8 mouse cellular contexts compared by ENCODE assay signal in the genomic region with DNA sequence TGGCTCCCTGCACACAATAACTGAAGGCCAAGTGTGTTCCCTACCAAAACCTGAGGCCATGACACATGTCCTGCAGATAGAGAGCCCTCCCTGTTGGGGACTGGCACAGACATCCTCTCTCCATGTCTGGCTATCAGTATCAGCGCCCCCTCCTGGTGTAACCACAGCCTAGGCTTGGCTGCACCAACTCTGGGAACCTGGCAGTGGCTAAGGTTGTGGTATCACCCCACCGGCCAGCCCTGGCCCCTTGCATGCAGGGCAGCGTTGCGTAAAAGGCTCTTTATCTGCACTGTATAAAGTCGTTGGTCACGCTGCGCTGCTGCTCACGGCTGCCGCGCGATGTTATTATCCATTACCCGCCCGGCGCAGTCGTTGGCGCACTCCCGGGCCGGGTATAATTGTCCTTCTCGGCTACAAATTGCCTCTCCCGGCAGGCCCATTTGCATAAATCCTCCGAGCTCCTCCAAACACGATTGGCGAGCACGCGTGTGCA. TPM values are rescaled to one million over a fixed set of nuclear protein-coding genes. Genes with fewer than 3 reads are reported as not detected.
DNase-seq lines count a peak whose midpoint lies in the region; ATAC-seq and TF ChIP-seq lines count a peak whose summit lies in the region.

No protein-coding gene starts in this region.

- H3K27me3 ChIP-seq in MEL (ENCODE audit: control insufficient read depth in 1 of 2, insufficient read depth in 2 of 2, low read length in 2 of 2): no peaks in the 10 kb centered on the region

- H3K36me3 ChIP-seq in MEL (ENCODE audit: control insufficient read depth in 1 of 2, insufficient read depth in 2 of 2, low read length in 2 of 2): no peaks in the 10 kb centered on the region

- peak; percentile 64 to 75 (median 66) for TF ChIP-seq CTCF in MEL (IDR thresholded peaks at IDR 0.05 in 2 of 3, conservative IDR thresholded peaks at IDR 0.05 in 1 of 3; ENCODE audit: control insufficient read depth in 1 of 3, insufficient read depth in 1 of 3, low read depth in 2 of 3, low read length in 3 of 3, poor library complexity in 1 of 3, severe bottlenecking in 1 of 3)

- no peak overlapping the region for H3K9ac ChIP-seq in MEL (ENCODE audit: control insufficient read depth, low read depth, low read length, poor library complexity, severe bottlenecking)

- no peaks in the 10 kb centered on the region for H3K79me2 ChIP-seq in MEL (ENCODE audit: control insufficient read depth, insufficient read depth, low read length, poor library complexity)

- TF ChIP-seq POLR2A in MEL (IDR thresholded peaks at IDR 0.05; ENCODE audit: control insufficient read depth in 1 of 2, insufficient read depth in 1 of 2, low read depth in 1 of 2, low read length in 2 of 2, poor library complexity in 1 of 2): no peak

- no peaks in the 10 kb centered on the region for H3K9me3 ChIP-seq in MEL (replicated peaks; ENCODE audit: insufficient read depth, low read length)

- peak; percentile 17 for TF ChIP-seq RAD21 in MEL (IDR thresholded peaks at IDR 0.05; ENCODE audit: low read depth, low read length)

- no peak overlapping the region for H3K4me3 ChIP-seq in MEL (ENCODE audit: control insufficient read depth in 1 of 2, insufficient read depth in 1 of 2, low read depth in 2 of 2, low read length in 2 of 2)

- peak; percentile 37 for DNase-seq in CD4-positive, CD25-positive, alpha-beta regulatory T cell, adult 2 months (ENCODE audit: low read depth, low spot score)
- DNase-seq in MEL (ENCODE audit: low read depth, low spot score): peak; percentile 48
- DNase-seq in cerebellum, adult 9-11 months: peak; percentile 79
- DNase-seq in gastrocnemius, adult 8-10 months (ENCODE audit: low spot score in 2 of 2): peak; percentile 41 to 67
- peak; percentile 60 for DNase-seq in kidney, postnatal 14 days
- DNase-seq in mesoderm, embryonic 11.5 days (ENCODE audit: low read depth, low spot score): peak; percentile 75
- peak; percentile 58 for DNase-seq in thymus, postnatal 14 days

- H3K27ac ChIP-seq in MEL (ENCODE audit: control insufficient read depth, low read depth, low read length): no peak overlapping the region

- no peak for TF ChIP-seq EP300 in MEL (IDR thresholded peaks at IDR 0.05; ENCODE audit: low read depth in 1 of 2, low read length in 2 of 2)

- no peaks in the 10 kb centered on the region for H3K4me1 ChIP-seq in MEL (ENCODE audit: control insufficient read depth in 1 of 2, insufficient read depth in 2 of 2, low read length in 2 of 2)

- ATAC-seq in CD4-positive, CD25-positive, alpha-beta regulatory T cell, adult 4 months: no peak

TF ChIP-seq in MEL, 35 proteins besides CTCF, POLR2A, EP300 and RAD21:
- no peak for TF ChIP-seq TAL1 (IDR thresholded peaks at IDR 0.05; ENCODE audit: low read length)
- TF ChIP-seq SMC3 (IDR thresholded peaks at IDR 0.05; ENCODE audit: low read depth, low read length): peak; percentile 47

RNA-seq across cellular contexts. Expression of a gene that starts 47.6 kb away (rescaled TPM):
- not detected for polyA plus RNA-seq in CD4-positive, CD25-positive, alpha-beta regulatory T cell, adult 4 months (2017; shearing (Covaris generic))
- 0.03 and 0.04 TPM in 2 replicates for total RNA-seq in MEL (2012; rRNA removed)
- under 1 TPM in 1 of 2 experiments, not detected in 1; 0.26 TPM for polyA plus RNA-seq in MEL (2012; ENCODE audit: insufficient read depth in 1 of 2, insufficient read length in 2 of 2, low read depth in 1 of 2, low replicate concordance in 2 of 2, missing spikeins in 1 of 2)
- 1 to 10 TPM; 3.6 to 5.8 (median 4.7) TPM for total RNA-seq in gastrocnemius, adult 8-10 months (2022)
